Mouse (Mus musculus) testis, adult 2 months (tissue): ENCODE data around the gene Ero1lb.
"Not testable (repeated sequence)": the region's sequence is repeated elsewhere in the genome, so short reads cannot be mapped to it uniquely, and the experiment has no call there.

ENCODE experiments used
- CTCF ChIP-seq: fragments of 200-500 bp; IDR thresholded peaks from 2 replicates; pipeline ENCODE4 v1.5.1; 2012; ENCODE audit warnings: low read depth, mild to moderate bottlenecking, inconsistent platforms, low read length, moderate library complexity; ENCODE audit not compliant: control insufficient read depth, insufficient read depth, insufficient replicate concordance
- POLR2A ChIP-seq: fragments of 200-500 bp; IDR thresholded peaks from 2 replicates; pipeline ENCODE4 v1.6.1; 2012; ENCODE audit warnings: low read depth, mild to moderate bottlenecking, inconsistent platforms, low read length, moderate library complexity; ENCODE audit not compliant: control insufficient read depth

GRCm38 (mm10) chr13:12634941-12635588 is 69.4 kb downstream of the Ero1lb start:
- not testable (repeated sequence) for TF ChIP-seq CTCF, POLR2A
